34 mouse cellular contexts compared by ENCODE assay signal in genomic region chr11:49156821-49157814, GRCm38 (mm10). TPM values are rescaled to one million over a fixed set of nuclear protein-coding genes. Genes with fewer than 3 reads are reported as not detected.
DNase-seq lines count a peak whose midpoint lies in the region; ATAC-seq lines count a peak whose summit lies in the region.
"Had no signal": no experiment of that assay in that cellular context is flagged by ENCODE, and none has a peak within 500 bp of the region (broad histone marks: within the 10 kb centered on the region; RNA-seq: fewer than 3 reads in every experiment).

No protein-coding gene starts in this region.

- WGBS in midbrain, embryonic 11.5 days: 95% methylated on average over 2 of the region's 2 CpGs
- WGBS in midbrain, embryonic 13.5 days: 91% methylated on average over 2 of the region's 2 CpGs

- no peaks in the 10 kb centered on the region for H3K36me3 ChIP-seq in midbrain, embryonic 11.5 days (ENCODE audit: control insufficient read depth, insufficient read depth, low read length)
- H3K36me3 ChIP-seq in midbrain, embryonic 13.5 days: no peaks in the 10 kb centered on the region
- H3K36me3 ChIP-seq: forebrain, embryonic 10.5 days; G1E; heart, embryonic 13.5 days had no signal

- no peak overlapping the region for H3K9ac ChIP-seq in midbrain, embryonic 11.5 days (ENCODE audit: low read length)
- no peak overlapping the region for H3K9ac ChIP-seq in midbrain, embryonic 13.5 days (replicated peaks)
- H3K9ac ChIP-seq: forebrain, embryonic 13.5 days; heart, embryonic 13.5 days; hindbrain, embryonic 14.5 days had no signal

- no peaks in the 10 kb centered on the region for H3K4me1 ChIP-seq in midbrain, embryonic 11.5 days (ENCODE audit: control insufficient read depth, insufficient read depth, low read length)
- H3K4me1 ChIP-seq in midbrain, embryonic 13.5 days (replicated peaks): no peaks in the 10 kb centered on the region
- H3K4me1 ChIP-seq: forebrain, embryonic 10.5 days; forebrain, embryonic 13.5 days; heart, embryonic 13.5 days had no signal

- H3K27ac ChIP-seq in midbrain, embryonic 11.5 days (ENCODE audit: low read depth, low read length): no peak overlapping the region
- H3K27ac ChIP-seq in midbrain, embryonic 13.5 days: no peak overlapping the region
- H3K27ac ChIP-seq: forebrain, embryonic 10.5 days; forebrain, embryonic 13.5 days; heart, embryonic 13.5 days; hindbrain, embryonic 14.5 days; hindbrain, postnatal 0 days had no signal

- H3K4me2 ChIP-seq in midbrain, embryonic 11.5 days: no peak overlapping the region
- no peak overlapping the region for H3K4me2 ChIP-seq in midbrain, embryonic 13.5 days (replicated peaks)
- H3K4me2 ChIP-seq: forebrain, embryonic 13.5 days; heart, embryonic 13.5 days; hindbrain, embryonic 14.5 days had no signal

- peak; percentile 53 for DNase-seq in midbrain, embryonic 11.5 days (ENCODE audit: low spot score, missing footprints)
- DNase-seq in A20 (ENCODE audit: low read depth, low spot score): peak; percentile 2
- no peak for DNase-seq in B cell, adult 2 months
- no peak for DNase-seq in testis, postnatal 14 days (ENCODE audit: low spot score)
- DNase-seq: adrenal gland, postnatal 10 days; cerebellum, adult 11-12 months; cerebellum, adult 8-10 months; cerebellum, postnatal 10 days; cerebellum, postnatal 36 days; gastrocnemius, postnatal 10 days; gastrocnemius, postnatal 36 days; heart, adult 11 months; heart, postnatal 14 days; heart, postnatal 4 days had no signal

- H3K9me3 ChIP-seq in midbrain, embryonic 11.5 days (ENCODE audit: control insufficient read depth, low read length): no peaks in the 10 kb centered on the region
- H3K9me3 ChIP-seq in midbrain, embryonic 13.5 days: no peaks in the 10 kb centered on the region
- H3K9me3 ChIP-seq: forebrain, embryonic 10.5 days; forebrain, embryonic 13.5 days; G1E; heart, embryonic 13.5 days had no signal

- no peak for ATAC-seq in midbrain, embryonic 11.5 days (ENCODE audit: low FRiP score)
- no peak for ATAC-seq in midbrain, embryonic 13.5 days
- peak; percentile 77 for ATAC-seq in granulocyte monocyte progenitor cell, adult 5-6 weeks (replicated peaks; ENCODE audit: poor library complexity, severe bottlenecking)
- 0 out of 2 replicates have a peak, but pooled peaks have one; percentile 37 for ATAC-seq in monocyte, adult 5-6 weeks (replicated peaks; ENCODE audit: insufficient number of reproducible peaks, low FRiP score, low TSS enrichment, poor library complexity, severe bottlenecking)
- ATAC-seq: forebrain, embryonic 13.5 days; forebrain, embryonic 16.5 days; hindbrain, postnatal 0 days; inflammation-experienced regulatory T-cells, adult 6 months; Patski had no signal

- H3K27me3 ChIP-seq in midbrain, embryonic 11.5 days (ENCODE audit: control insufficient read depth, insufficient read depth, low read length): no peaks in the 10 kb centered on the region
- no peaks in the 10 kb centered on the region for H3K27me3 ChIP-seq in midbrain, embryonic 13.5 days
- H3K27me3 ChIP-seq: CH12.LX; forebrain, embryonic 13.5 days; heart, embryonic 13.5 days had no signal

- no peak overlapping the region for H3K4me3 ChIP-seq in midbrain, embryonic 11.5 days (ENCODE audit: low read depth, low read length)
- no peak overlapping the region for H3K4me3 ChIP-seq in midbrain, embryonic 13.5 days (replicated peaks)
- H3K4me3 ChIP-seq: forebrain, embryonic 10.5 days; forebrain, embryonic 13.5 days; heart, embryonic 13.5 days had no signal

RNA-seq across cellular contexts. Expression of gene Olfr1394, which starts 2.9 kb away (rescaled TPM):
- not detected in 2 replicates for polyA plus RNA-seq in midbrain, embryonic 11.5 days (2014; fragmentation: Nextera tagmentation; extraction: Ambion mirVana)
- polyA plus RNA-seq in midbrain, embryonic 13.5 days (2015; fragmentation: Nextera tagmentation; extraction: Ambion mirVana): not detected in 2 replicates
- not detected in 2 replicates for total RNA-seq in granulocyte monocyte progenitor cell, adult 5-6 weeks (2014; fragmentation: Nextera tagmentation)
- total RNA-seq in granulocyte monocyte progenitor cell, adult 5-6 weeks (2017): not detected in 2 replicates
- total RNA-seq in monocyte, adult 5-6 weeks (2017): not detected in 3 replicates
- total RNA-seq: adrenal gland, adult 18-20 months; adrenal gland, postnatal 10 days; adrenal gland, postnatal 4 days; CH12.LX; gastrocnemius, adult 18-20 months; gastrocnemius, postnatal 10 days; gastrocnemius, postnatal 36 days; heart, postnatal 14 days; heart, postnatal 4 days; hindbrain, postnatal 0 days had no signal
- polyA plus RNA-seq: embryonic facial prominence, embryonic 11.5 days; embryonic facial prominence, embryonic 14.5 days; forebrain, embryonic 10.5 days; forebrain, embryonic 13.5 days; forebrain, embryonic 16.5 days; G1E; heart, embryonic 13.5 days; heart, embryonic 16.5 days; hindbrain, embryonic 11.5 days; hindbrain, embryonic 14.5 days; hindbrain, postnatal 0 days; inflammation-experienced regulatory T-cells, adult 6 months; Patski had no signal

RNA-seq across cellular contexts. Expression of gene Olfr1395, which starts 15.0 kb away (rescaled TPM):
- polyA plus RNA-seq in midbrain, embryonic 11.5 days (2014; fragmentation: Nextera tagmentation; extraction: Ambion mirVana): not detected in 2 replicates
- polyA plus RNA-seq in midbrain, embryonic 13.5 days (2015; fragmentation: Nextera tagmentation; extraction: Ambion mirVana): not detected in 2 replicates
- not detected in 2 replicates for total RNA-seq in granulocyte monocyte progenitor cell, adult 5-6 weeks (2014; fragmentation: Nextera tagmentation)
- not detected in 2 replicates for total RNA-seq in granulocyte monocyte progenitor cell, adult 5-6 weeks (2017)
- not detected in 3 replicates for total RNA-seq in monocyte, adult 5-6 weeks (2017)
- total RNA-seq: adrenal gland, adult 18-20 months; adrenal gland, postnatal 10 days; adrenal gland, postnatal 4 days; CH12.LX; gastrocnemius, adult 18-20 months; gastrocnemius, postnatal 10 days; gastrocnemius, postnatal 36 days; heart, postnatal 14 days; heart, postnatal 4 days; hindbrain, postnatal 0 days had no signal
- polyA plus RNA-seq: embryonic facial prominence, embryonic 11.5 days; forebrain, embryonic 10.5 days; forebrain, embryonic 13.5 days; forebrain, embryonic 16.5 days; G1E; heart, embryonic 13.5 days; heart, embryonic 16.5 days; hindbrain, embryonic 11.5 days; hindbrain, embryonic 14.5 days; hindbrain, postnatal 0 days; inflammation-experienced regulatory T-cells, adult 6 months; Patski had no signal

RNA-seq across cellular contexts. Expression of gene Btnl9, which starts 29.8 kb away (rescaled TPM):
- polyA plus RNA-seq in midbrain, embryonic 11.5 days (2014; fragmentation: Nextera tagmentation; extraction: Ambion mirVana): 0.43 TPM in 1 of 2 replicates, not detected in the other
- 0.17 TPM in 1 of 2 replicates, not detected in the other for polyA plus RNA-seq in midbrain, embryonic 13.5 days (2015; fragmentation: Nextera tagmentation; extraction: Ambion mirVana)
- 3.8 and 4.1 TPM in 2 replicates for total RNA-seq in granulocyte monocyte progenitor cell, adult 5-6 weeks (2014; fragmentation: Nextera tagmentation)
- 5.3 and 7.6 TPM in 2 replicates for total RNA-seq in granulocyte monocyte progenitor cell, adult 5-6 weeks (2017)
- 0.75 to 2.2 TPM (median 0.78 TPM) in 3 replicates for total RNA-seq in monocyte, adult 5-6 weeks (2017)
- polyA plus RNA-seq: forebrain, embryonic 16.5 days; G1E; hindbrain, embryonic 11.5 days; Patski had no signal

RNA-seq across cellular contexts. Expression of gene Olfr1396, which starts 42.4 kb away (rescaled TPM):
- not detected in 2 replicates for polyA plus RNA-seq in midbrain, embryonic 11.5 days (2014; fragmentation: Nextera tagmentation; extraction: Ambion mirVana)
- polyA plus RNA-seq in midbrain, embryonic 13.5 days (2015; fragmentation: Nextera tagmentation; extraction: Ambion mirVana): not detected in 2 replicates
- not detected in 2 replicates for total RNA-seq in granulocyte monocyte progenitor cell, adult 5-6 weeks (2014; fragmentation: Nextera tagmentation)
- not detected in 2 replicates for total RNA-seq in granulocyte monocyte progenitor cell, adult 5-6 weeks (2017)
- not detected in 3 replicates for total RNA-seq in monocyte, adult 5-6 weeks (2017)
- total RNA-seq: CH12.LX; gastrocnemius, adult 18-20 months; gastrocnemius, postnatal 10 days; gastrocnemius, postnatal 36 days; hindbrain, postnatal 0 days had no signal
- polyA plus RNA-seq: embryonic facial prominence, embryonic 11.5 days; forebrain, embryonic 10.5 days; forebrain, embryonic 13.5 days; forebrain, embryonic 16.5 days; G1E; heart, embryonic 13.5 days; hindbrain, embryonic 11.5 days; hindbrain, embryonic 14.5 days; hindbrain, postnatal 0 days; Patski had no signal

RNA-seq across cellular contexts. Expression of gene Zfp62, which starts 46.0 kb away (rescaled TPM):
- polyA plus RNA-seq in midbrain, embryonic 11.5 days (2014; fragmentation: Nextera tagmentation; extraction: Ambion mirVana): 65.4 and 70.2 TPM in 2 replicates
- 56.6 and 58.5 TPM in 2 replicates for polyA plus RNA-seq in midbrain, embryonic 13.5 days (2015; fragmentation: Nextera tagmentation; extraction: Ambion mirVana)
- total RNA-seq in granulocyte monocyte progenitor cell, adult 5-6 weeks (2014; fragmentation: Nextera tagmentation): 46.4 and 46.5 TPM in 2 replicates
- total RNA-seq in granulocyte monocyte progenitor cell, adult 5-6 weeks (2017): 62.2 and 88.5 TPM in 2 replicates
- total RNA-seq in monocyte, adult 5-6 weeks (2017): 96.4 to 134 TPM (median 134 TPM) in 3 replicates

Comparison
In these comparisons a context has a peak if more than half of its experiments do, and no peak if none do; other contexts are left out.
1. ATAC-seq: peak in granulocyte monocyte progenitor cell, adult 5-6 weeks (single experiment) and monocyte, adult 5-6 weeks (single experiment); none in midbrain, embryonic 11.5 days (single experiment) and midbrain, embryonic 13.5 days (single experiment).
2. DNase-seq: peak in midbrain, embryonic 11.5 days (single experiment) and A20 (single experiment); none in B cell, adult 2 months (0 of 2) and testis, postnatal 14 days (single experiment).